Mouse (Mus musculus) left cerebral cortex, adult 6 months (tissue): ENCODE data around the gene Cdk18. TPM values are rescaled to one million over a fixed set of nuclear protein-coding genes. Genes with fewer than 3 reads are reported as not detected.

ENCODE experiments used
- long read RNA-seq, 2 experiments: library from polyadenylated mRNA; unstranded; transcript quantifications; one replicate each; pipeline ENCODE4 v2.0.0; 2019 to 2020
- polyA plus RNA-seq: library from polyadenylated mRNA; unstranded; fragments of <200 nt; fragmentation: Nextera tagmentation; gene quantifications from 2 replicates; pipeline ENCODE4 v1.2.3, GENCODE M21; 2021

Gene Cdk18
- 5.2 and 20.3 TPM in 2 replicates for polyA plus RNA-seq
- long read RNA-seq, experiment 1, full-length matches to known transcripts, result 7 of 24 reads
- long read RNA-seq, experiment 1, partial matches to known transcripts, result 12 of 24 reads
- long read RNA-seq, experiment 1, other reads (novel, unspliced or antisense), result 5 of 24 reads
- long read RNA-seq, experiment 2, full-length matches to known transcripts, result 1 of 9 reads
- long read RNA-seq, experiment 2, partial matches to known transcripts, result 3 of 9 reads
- long read RNA-seq, experiment 2, other reads (novel, unspliced or antisense), result 5 of 9 reads

GRCm38 (mm10) chr1:132139416-132139864, at the start of gene Cdk18:
Gene Cdk18 (minus strand): TSS chr1:132139684.

GRCm38 (mm10) chr1:132067261-132068255, 71.9 kb downstream of the Cdk18 start, which contains the start of gene Mfsd4a:
Gene Mfsd4a (minus strand): TSS chr1:132068062.

Other genes starting within 250 kb of the Cdk18 start
- 18.5 and 36.1 TPM in 2 replicates for gene Nucks1, start 229.2 kb downstream of the Cdk18 start, polyA plus RNA-seq
- gene Slc45a3, start 176.7 kb downstream of the Cdk18 start, polyA plus RNA-seq, result 0.41 and 0.48 TPM in 2 replicates
- gene Elk4, start 132.1 kb downstream of the Cdk18 start, polyA plus RNA-seq, result 11.0 and 14.9 TPM in 2 replicates
- gene Mfsd4a, start 71.6 kb downstream of the Cdk18 start, polyA plus RNA-seq, result 65.4 and 74.1 TPM in 2 replicates
- 6.1 and 6.9 TPM in 2 replicates for gene Lemd1, start 51.7 kb upstream of the Cdk18 start, polyA plus RNA-seq
- 0.69 and 0.78 TPM in 2 replicates for gene AC124108.1, start 51.8 kb upstream of the Cdk18 start, polyA plus RNA-seq
- gene Gm10188, start 90.1 kb upstream of the Cdk18 start, polyA plus RNA-seq, result not detected in 2 replicates
- gene Klhdc8a, start 158.9 kb upstream of the Cdk18 start, polyA plus RNA-seq, result 4.8 and 10.4 TPM in 2 replicates
- gene Nuak2, start 176.4 kb upstream of the Cdk18 start, polyA plus RNA-seq, result 0.28 and 0.38 TPM in 2 replicates